Mouse (Mus musculus) adrenal gland, postnatal 25 days (tissue): ENCODE data around the gene Smap1. TPM values are rescaled to one million over a fixed set of nuclear protein-coding genes. Genes with fewer than 3 reads are reported as not detected.

Source experiments
- DNase-seq: peaks from one replicate; pipeline ENCODE4 v3.0.0; 2021; ENCODE audit warnings: mixed read lengths
- total RNA-seq: library from RNA; stranded (reverse); gene quantifications from 2 replicates; pipeline ENCODE4 v1.2.3, GENCODE M21; 2021

Smap1 gene
- total RNA-seq, 1 experiment from 2014 or later: 76.1 TPM

GRCm38 (mm10) chr1:23920275-23920674, 1.8 kb downstream of the Smap1 start:
- DNase-seq: no peak

GRCm38 (mm10) chr1:23919086-23919485, 3.0 kb downstream of the Smap1 start:
- DNase-seq: peak; percentile 5

GRCm38 (mm10) chr1:23915483-23915882, 6.6 kb downstream of the Smap1 start:
- no peak for DNase-seq

GRCm38 (mm10) chr1:23912988-23913387, 9.1 kb downstream of the Smap1 start:
- no peak for DNase-seq

- no peak for DNase-seq
These were observed 16.0 kb downstream of the Smap1 start for GRCm38 (mm10) chr1:23906082-23906481.

- no peak for DNase-seq
These were observed 18.8 kb downstream of the Smap1 start for GRCm38 (mm10) chr1:23903340-23903739.

- DNase-seq: no peak
These were observed 19.4 kb downstream of the Smap1 start for GRCm38 (mm10) chr1:23902736-23903135.

- no peak for DNase-seq
These were observed 22.5 kb downstream of the Smap1 start for GRCm38 (mm10) chr1:23899647-23900020.

- DNase-seq: no peak
These were observed 23.0 kb downstream of the Smap1 start for GRCm38 (mm10) chr1:23899020-23899646.

GRCm38 (mm10) chr1:23892072-23892471, 30.0 kb downstream of the Smap1 start:
- DNase-seq: no peak

- DNase-seq: no peak
These were observed 37.2 kb downstream of the Smap1 start for GRCm38 (mm10) chr1:23884914-23885313.

GRCm38 (mm10) chr1:23884087-23884668, 37.9 kb downstream of the Smap1 start:
- DNase-seq: no peak

- DNase-seq: no peak
These were observed 39.4 kb downstream of the Smap1 start for GRCm38 (mm10) chr1:23882681-23883080.

- DNase-seq: no peak
These were observed 49.9 kb downstream of the Smap1 start for GRCm38 (mm10) chr1:23872194-23872593.

GRCm38 (mm10) chr1:23867350-23867862, 54.7 kb downstream of the Smap1 start:
- no peak for DNase-seq

- no peak for DNase-seq
These were observed 56.6 kb downstream of the Smap1 start for GRCm38 (mm10) chr1:23865566-23865965.

- no peak for DNase-seq
These were observed 61.2 kb downstream of the Smap1 start for GRCm38 (mm10) chr1:23860944-23861343.

- DNase-seq: no peak
These were observed 66.5 kb downstream of the Smap1 start for GRCm38 (mm10) chr1:23855623-23856022.

- peak; percentile 27 for DNase-seq
These were observed 76.0 kb downstream of the Smap1 start for GRCm38 (mm10) chr1:23846044-23846680.

GRCm38 (mm10) chr1:23845007-23845406, 77.1 kb downstream of the Smap1 start:
- no peak for DNase-seq

GRCm38 (mm10) chr1:23843790-23844189, 78.3 kb downstream of the Smap1 start:
- DNase-seq: no peak

GRCm38 (mm10) chr1:23842629-23843028, 79.5 kb downstream of the Smap1 start:
- DNase-seq: no peak

GRCm38 (mm10) chr1:23840924-23841323, 81.2 kb downstream of the Smap1 start:
- DNase-seq: no peak

GRCm38 (mm10) chr1:23836630-23837029, 85.5 kb downstream of the Smap1 start:
- no peak for DNase-seq
